Mouse (Mus musculus) testis, adult 2 months (tissue): ENCODE results near the gene Csmd2. TPM values are rescaled to one million over a fixed set of nuclear protein-coding genes. Genes with fewer than 3 reads are reported as not detected.
"Not testable (repeated sequence)": the region's sequence is repeated elsewhere in the genome, so short reads cannot be mapped to it uniquely, and the experiment has no call there.

Experiments used
- H3K27ac ChIP-seq: fragments of 200-500 bp; 2 replicates; pipeline ENCODE4 v1.5.1; 2012; ENCODE audit warnings: low read depth, low read length; ENCODE audit not compliant: control insufficient read depth, insufficient read depth
- H3K27me3 ChIP-seq: fragments of 200-500 bp; 2 replicates; pipeline ENCODE4 v1.6.1; 2012; ENCODE audit warnings: mild to moderate bottlenecking, low read length, moderate library complexity; ENCODE audit not compliant: control insufficient read depth, insufficient read depth
- H3K36me3 ChIP-seq: fragments of 200-500 bp; 2 replicates; pipeline ENCODE4 v1.6.1; 2012; ENCODE audit warnings: mild to moderate bottlenecking, low read length; ENCODE audit not compliant: control insufficient read depth, insufficient read depth
- H3K4me1 ChIP-seq: fragments of 200-500 bp; 2 replicates; pipeline ENCODE4 v1.6.1; 2012; ENCODE audit warnings: low read length; ENCODE audit not compliant: control insufficient read depth, insufficient read depth
- H3K4me3 ChIP-seq: fragments of 200-500 bp; 2 replicates; pipeline ENCODE4 v1.5.1; 2012; ENCODE audit warnings: low read depth, mild to moderate bottlenecking, low read length, moderate library complexity, mixed read lengths; ENCODE audit not compliant: control insufficient read depth
- CTCF ChIP-seq: fragments of 200-500 bp; IDR thresholded peaks from 2 replicates; pipeline ENCODE4 v1.5.1; 2012; ENCODE audit warnings: low read depth, mild to moderate bottlenecking, inconsistent platforms, low read length, moderate library complexity; ENCODE audit not compliant: control insufficient read depth, insufficient read depth, insufficient replicate concordance
- POLR2A ChIP-seq: fragments of 200-500 bp; IDR thresholded peaks from 2 replicates; pipeline ENCODE4 v1.6.1; 2012; ENCODE audit warnings: low read depth, mild to moderate bottlenecking, inconsistent platforms, low read length, moderate library complexity; ENCODE audit not compliant: control insufficient read depth
- polyA plus RNA-seq: library from polyadenylated mRNA; depleted of rRNA; stranded (reverse); fragments of >200 nt; gene quantifications from 2 replicates; pipeline ENCODE4 v1.2.3, GENCODE M21; 2012

Csmd2 gene
- polyA plus RNA-seq, 1 experiment = 2.6 TPM

DNA sequence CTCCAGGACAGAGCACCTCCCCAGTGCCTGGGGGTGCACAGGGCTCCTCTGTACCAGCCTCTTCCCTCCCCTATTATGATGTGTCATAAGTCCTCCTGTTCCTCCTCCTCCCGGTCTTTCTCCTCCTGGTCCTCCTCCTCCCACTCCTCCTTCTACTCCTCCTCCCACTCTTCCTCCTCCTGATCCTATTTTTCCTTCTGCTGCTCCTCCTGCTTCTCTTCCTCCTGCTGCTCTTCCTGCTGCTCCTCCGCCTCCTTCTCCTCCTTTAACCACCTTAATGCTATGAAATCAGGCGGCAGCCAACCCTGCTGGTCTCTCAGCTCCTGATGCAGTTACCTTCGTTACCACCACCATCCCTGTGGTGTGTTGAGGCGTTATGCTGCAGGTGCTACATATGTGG, 522.2 kb downstream of the Csmd2 start:
- TF ChIP-seq CTCF = no peak
- TF ChIP-seq POLR2A = no peak
- Histone ChIP-seq H3K36me3 (no peaks in the 10 kb centered on the region), H3K4me3 (no peak overlapping the region), H3K4me1 (no peaks in the 10 kb centered on the region), H3K27me3 (no peaks in the 10 kb centered on the region), H3K27ac (no peak overlapping the region)

DNA sequence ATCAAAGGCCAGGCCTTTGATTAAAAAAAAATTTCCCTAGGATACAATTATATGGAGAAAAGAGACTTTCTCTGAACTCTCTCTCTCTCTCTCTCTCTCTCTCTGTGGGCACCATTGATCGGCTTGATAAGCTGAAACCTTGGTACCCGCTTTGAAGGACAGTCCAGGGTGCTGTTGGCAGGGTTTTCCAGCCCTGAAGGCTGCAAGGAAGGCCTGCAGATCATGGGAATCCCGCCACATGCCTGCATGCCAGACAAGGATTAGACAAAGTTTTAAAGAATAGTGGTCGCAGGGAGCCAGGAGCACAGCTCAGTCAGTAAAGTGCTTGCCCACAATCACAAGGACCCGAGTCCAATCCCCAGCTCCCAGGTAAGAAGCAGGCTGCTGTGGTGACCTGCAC, 526.8 kb downstream of the Csmd2 start:
- no peak overlapping the region for H3K27ac ChIP-seq
- TF ChIP-seq CTCF = no peak
- TF ChIP-seq POLR2A = no peak
- no peaks in the 10 kb centered on the region for H3K36me3 ChIP-seq
- no peaks in the 10 kb centered on the region for H3K27me3 ChIP-seq
- H3K4me3 ChIP-seq = no peak overlapping the region
- H3K4me1 ChIP-seq = no peaks in the 10 kb centered on the region

DNA sequence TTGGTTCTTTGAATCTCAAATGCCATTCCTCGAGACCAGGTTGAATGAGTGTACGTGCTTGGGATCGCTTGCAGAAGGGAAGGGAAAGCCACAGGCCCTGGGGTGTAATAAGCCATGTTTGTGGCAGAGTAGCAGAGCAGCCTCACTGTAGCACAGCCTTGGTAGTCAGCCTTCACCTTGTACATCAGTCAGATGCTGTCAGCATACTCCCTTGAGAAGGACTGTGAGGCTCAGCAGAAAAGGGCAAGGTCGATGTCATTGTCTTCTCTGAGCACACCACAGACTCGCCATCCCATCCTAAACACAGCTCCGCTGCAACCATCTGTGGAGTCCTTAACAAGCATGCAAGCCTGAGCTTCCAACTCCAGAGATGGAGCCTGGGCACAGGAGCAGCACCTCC, 533.6 kb downstream of the Csmd2 start:
- H3K27me3 ChIP-seq = no peaks in the 10 kb centered on the region
- no peak overlapping the region for H3K4me3 ChIP-seq
- H3K4me1 ChIP-seq = no peaks in the 10 kb centered on the region
- no peaks in the 10 kb centered on the region for H3K36me3 ChIP-seq
- no peak overlapping the region for H3K27ac ChIP-seq
- no peak for TF ChIP-seq CTCF
- no peak for TF ChIP-seq POLR2A

- Histone ChIP-seq H3K4me1 (peaks cover 9% of the 10 kb centered on the region), H3K4me3 (no peak overlapping the region), H3K36me3 (no peaks in the 10 kb centered on the region), H3K27me3 (no peaks in the 10 kb centered on the region), H3K27ac (no peak overlapping the region)
- TF ChIP-seq CTCF (no peak), POLR2A (no peak)
Measured at GRCm38 (mm10) chr4:128543378-128543777, 555.7 kb downstream of the Csmd2 start.

- H3K4me3 ChIP-seq, H3K27me3 ChIP-seq, H3K27ac ChIP-seq, H3K36me3 ChIP-seq, H3K4me1 ChIP-seq: not testable (repeated sequence)
Measured at GRCm38 (mm10) chr4:128543956-128544486, 556.4 kb downstream of the Csmd2 start.

DNA sequence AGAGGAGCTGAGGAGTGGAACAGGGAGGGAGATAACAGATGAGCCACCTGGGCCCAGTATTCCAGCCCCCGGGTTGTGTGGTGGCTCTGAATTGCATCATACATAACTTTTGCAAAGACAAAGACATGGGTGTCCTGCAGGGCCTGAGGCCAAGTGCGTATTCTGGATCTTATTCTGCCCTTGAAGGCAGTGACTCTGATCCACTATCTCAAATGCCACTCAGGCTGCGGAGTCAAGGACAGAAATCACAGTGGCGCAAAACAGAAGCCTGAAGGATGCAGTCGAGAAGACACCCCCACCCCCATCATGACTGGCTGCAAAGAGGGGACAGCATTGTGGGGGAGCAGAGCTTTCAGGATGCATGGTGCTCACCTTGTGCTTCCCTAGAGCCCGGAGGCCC, 563.1 kb downstream of the Csmd2 start:
- H3K27me3 ChIP-seq = no peaks in the 10 kb centered on the region
- H3K4me1 ChIP-seq = peaks cover 9% of the 10 kb centered on the region
- TF ChIP-seq CTCF = no peak
- no peak for TF ChIP-seq POLR2A

GRCm38 (mm10) chr4:128554198-128554597, 566.5 kb downstream of the Csmd2 start:
- Histone ChIP-seq H3K36me3 (no peaks in the 10 kb centered on the region), H3K4me3 (no peak overlapping the region)

More for the DNA sequence above, 563.1 kb downstream of the Csmd2 start:
- Histone ChIP-seq H3K36me3 (no peaks in the 10 kb centered on the region), H3K4me3 (no peak overlapping the region), H3K27ac (no peak overlapping the region)

DNA sequence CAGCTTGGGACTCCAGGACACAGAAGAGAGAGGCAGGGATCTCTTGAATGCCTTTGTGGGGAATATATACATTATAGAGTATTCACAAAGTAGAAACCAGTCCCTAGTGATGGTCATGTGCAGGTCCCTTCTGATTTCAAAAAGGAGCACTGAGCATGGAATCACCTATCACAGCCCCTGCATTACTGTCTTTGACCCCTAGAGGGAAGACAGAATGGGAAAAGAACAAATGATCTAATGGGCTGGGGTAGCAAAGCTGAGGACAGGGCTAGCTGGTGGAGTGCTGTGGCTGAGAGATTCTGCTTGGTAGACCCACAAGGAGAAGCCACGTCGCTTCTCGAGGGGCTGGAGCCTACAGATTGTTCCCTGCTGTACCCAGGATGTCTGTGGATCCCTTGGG, 572.7 kb downstream of the Csmd2 start:
- Histone ChIP-seq H3K27me3 (no peaks in the 10 kb centered on the region), H3K4me3 (no peak overlapping the region), H3K27ac (no peak overlapping the region), H3K4me1 (peaks cover 3% of the 10 kb centered on the region; the same call in 1 of the 2 replicates), H3K36me3 (no peaks in the 10 kb centered on the region)
- TF ChIP-seq POLR2A (no peak), CTCF (no peak)

More at GRCm38 (mm10) chr4:128554198-128554597, 566.5 kb downstream of the Csmd2 start:
- Histone ChIP-seq H3K4me1 (no peaks in the 10 kb centered on the region), H3K27me3 (no peaks in the 10 kb centered on the region), H3K27ac (no peak overlapping the region)
- TF ChIP-seq POLR2A (no peak), CTCF (no peak)
